Mouse (Mus musculus) MEL (cell line): ENCODE measurements around the gene Gcnt7. TPM values are rescaled to one million over a fixed set of nuclear protein-coding genes. Genes with fewer than 3 reads are reported as not detected.

Experiments used
- DNase-seq: peaks from one replicate; pipeline ENCODE4 v3.0.0; 2011; ENCODE audit warnings: low read depth, low spot score
- H3K27ac ChIP-seq: 2 replicates; pipeline ENCODE4 v1.5.1; 2012; ENCODE audit warnings: low read depth, mild to moderate bottlenecking, control low read depth, low read length, moderate library complexity; ENCODE audit not compliant: control insufficient read depth
- H3K27me3 ChIP-seq, 2 experiments: fragments of 150-350 bp in 1 of 2; sonication (generic) in 1 of 2; 2 replicates each; pipeline ENCODE4 v1.6.1; 2012; ENCODE audit warnings: low read length in 2 of 2, mild to moderate bottlenecking in 2 of 2, improper control_type of control experiment in 1 of 2, moderate library complexity in 1 of 2; ENCODE audit not compliant: insufficient read depth in 2 of 2, control insufficient read depth in 1 of 2
- H3K36me3 ChIP-seq, 2 experiments: 2 replicates each; pipeline ENCODE4 v1.6.1; 2012 to 2014; ENCODE audit warnings: low read length in 2 of 2, improper control_type of control experiment in 1 of 2, inconsistent platforms in 1 of 2, mild to moderate bottlenecking in 1 of 2; ENCODE audit not compliant: insufficient read depth in 2 of 2, control insufficient read depth in 1 of 2
- H3K4me1 ChIP-seq, 2 experiments: fragments of 150-350 bp in 1 of 2; sonication (generic) in 1 of 2; 2 replicates each; pipeline ENCODE4 v1.6.1; 2012; ENCODE audit warnings: low read length in 2 of 2, improper control_type of control experiment in 1 of 2, mild to moderate bottlenecking in 1 of 2; ENCODE audit not compliant: insufficient read depth in 2 of 2, control insufficient read depth in 1 of 2
- H3K4me3 ChIP-seq, 2 experiments: fragments of 150-350 bp in 1 of 2; sonication (generic) in 1 of 2; 2 replicates each; pipeline ENCODE4 v1.5.1; 2012; ENCODE audit warnings: low read depth in 2 of 2, low read length in 2 of 2, mild to moderate bottlenecking in 2 of 2, moderate library complexity in 2 of 2, control low read depth in 1 of 2, improper control_type of control experiment in 1 of 2; ENCODE audit not compliant: control insufficient read depth in 1 of 2, insufficient read depth in 1 of 2
- H3K79me2 ChIP-seq: 2 replicates; pipeline ENCODE4 v1.6.1; 2012; ENCODE audit warnings: mild to moderate bottlenecking, low read length, moderate library complexity; ENCODE audit not compliant: control insufficient read depth, poor library complexity, insufficient read depth
- H3K9ac ChIP-seq: 2 replicates; pipeline ENCODE4 v1.6.1; 2012; ENCODE audit warnings: low read depth, mild to moderate bottlenecking, control low read depth, low read length, moderate library complexity; ENCODE audit not compliant: control insufficient read depth, poor library complexity, severe bottlenecking
- H3K9me3 ChIP-seq: fragments of 150-350 bp; sonication (generic); replicated peaks from 2 replicates; pipeline ENCODE4 v1.6.1; 2012; ENCODE audit warnings: mild to moderate bottlenecking, low read length, improper control_type of control experiment, moderate library complexity; ENCODE audit not compliant: insufficient read depth
- BHLHE40 ChIP-seq: IDR thresholded peaks from 2 replicates; pipeline ENCODE4 v1.6.1; 2012; ENCODE audit warnings: low read depth, mild to moderate bottlenecking, inconsistent platforms, low read length, improper control_type of control experiment, borderline replicate concordance
- CTCF ChIP-seq, 3 experiments: IDR thresholded peaks in 2 of 3; conservative IDR thresholded peaks in 1 of 3; 2 replicates each; pipeline ENCODE4 v1.5.1; 2011 to 2012; ENCODE audit warnings: low read length in 3 of 3, low read depth in 2 of 3, mild to moderate bottlenecking in 2 of 3, improper control_type of control experiment in 1 of 3, inconsistent platforms in 1 of 3, mixed read lengths in 1 of 3, moderate library complexity in 1 of 3; ENCODE audit not compliant: control insufficient read depth in 1 of 3, insufficient read depth in 1 of 3, poor library complexity in 1 of 3, severe bottlenecking in 1 of 3
- E2F4 ChIP-seq: IDR thresholded peaks from 2 replicates; pipeline ENCODE4 v1.6.1; 2011; ENCODE audit warnings: low read depth, low read length, improper control_type of control experiment, borderline replicate concordance
- ETS1 ChIP-seq: IDR thresholded peaks from 2 replicates; pipeline ENCODE4 v1.6.1; 2012; ENCODE audit warnings: low read depth, mild to moderate bottlenecking, inconsistent platforms, low read length, improper control_type of control experiment, moderate library complexity
- GATA1 ChIP-seq: IDR thresholded peaks from 2 replicates; pipeline ENCODE4 v1.6.1; 2011; ENCODE audit warnings: low read depth, low read length, improper control_type of control experiment
- MAX ChIP-seq: IDR thresholded peaks from 2 replicates; pipeline ENCODE4 v1.6.1; 2011; ENCODE audit warnings: low read length, improper control_type of control experiment
- MAZ ChIP-seq: IDR thresholded peaks from 2 replicates; pipeline ENCODE4 v1.6.1; 2012; ENCODE audit warnings: low read depth, mild to moderate bottlenecking, inconsistent platforms, low read length, improper control_type of control experiment
- MYC ChIP-seq: IDR thresholded peaks from 2 replicates; pipeline ENCODE4 v1.6.1; 2011; ENCODE audit warnings: low read depth, mild to moderate bottlenecking, low read length, improper control_type of control experiment, moderate library complexity
- NRF1 ChIP-seq: IDR thresholded peaks from 2 replicates; pipeline ENCODE4 v1.6.1; 2014; ENCODE audit warnings: low read depth, mild to moderate bottlenecking, inconsistent platforms, low read length, improper control_type of control experiment, moderate library complexity; ENCODE audit not compliant: poor library complexity, insufficient read depth, severe bottlenecking
- RAD21 ChIP-seq: IDR thresholded peaks from 2 replicates; pipeline ENCODE4 v1.6.1; 2011; ENCODE audit warnings: mild to moderate bottlenecking, low read depth, low read length, improper control_type of control experiment
- RCOR1 ChIP-seq: IDR thresholded peaks from 2 replicates; pipeline ENCODE4 v1.6.1; 2012; ENCODE audit warnings: low read depth, mild to moderate bottlenecking, inconsistent platforms, low read length, improper control_type of control experiment
- SIN3A ChIP-seq: IDR thresholded peaks from 2 replicates; pipeline ENCODE4 v1.6.1; 2012; ENCODE audit warnings: low read length, improper control_type of control experiment, inconsistent platforms
- SMC3 ChIP-seq: IDR thresholded peaks from 2 replicates; pipeline ENCODE4 v1.6.1; 2011; ENCODE audit warnings: low read depth, low read length, improper control_type of control experiment
- TAL1 ChIP-seq: IDR thresholded peaks from 2 replicates; pipeline ENCODE4 v1.6.1; 2012; ENCODE audit warnings: mild to moderate bottlenecking, inconsistent platforms, low read length, moderate library complexity, mixed read lengths
- USF1 ChIP-seq: IDR thresholded peaks from 2 replicates; pipeline ENCODE4 v1.6.1; 2014; ENCODE audit warnings: low read depth, mild to moderate bottlenecking, inconsistent platforms, low read length, improper control_type of control experiment, moderate library complexity
- USF2 ChIP-seq, 2 experiments: IDR thresholded peaks; 2 replicates each; pipeline ENCODE4 v1.6.1; 2011 to 2012; ENCODE audit warnings: improper control_type of control experiment in 2 of 2, low read length in 2 of 2, borderline replicate concordance in 1 of 2, inconsistent platforms in 1 of 2, low read depth in 1 of 2, mild to moderate bottlenecking in 1 of 2; ENCODE audit not compliant: insufficient read depth in 1 of 2
- ZC3H11A ChIP-seq: IDR thresholded peaks from 2 replicates; pipeline ENCODE4 v1.6.1; 2012; ENCODE audit warnings: low read depth, mild to moderate bottlenecking, inconsistent platforms, low read length, improper control_type of control experiment
- ZKSCAN1 ChIP-seq: IDR thresholded peaks from 2 replicates; pipeline ENCODE4 v1.6.1; 2012; ENCODE audit warnings: low read depth, mild to moderate bottlenecking, inconsistent platforms, low read length, improper control_type of control experiment, moderate library complexity
- ZNF384 ChIP-seq: IDR thresholded peaks from 2 replicates; pipeline ENCODE4 v1.6.1; 2012; ENCODE audit warnings: low read depth, mild to moderate bottlenecking, inconsistent platforms, low read length, improper control_type of control experiment
- polyA plus RNA-seq, 2 experiments: library from polyadenylated mRNA; stranded (reverse) in 1 of 2; unstranded in 1 of 2; fragments of >175 nt in 1 of 2; fragments of >200 nt in 1 of 2; gene quantifications; 2 replicates each; pipeline versions ENCODE4 v1.2.1 to v1.2.4; 2012; ENCODE audit warnings: low replicate concordance in 2 of 2, low read depth in 1 of 2; ENCODE audit not compliant: insufficient read length in 2 of 2, insufficient read depth in 1 of 2, missing spikeins in 1 of 2
- total RNA-seq: library from RNA; depleted of rRNA; stranded (reverse); fragments of 300-350 nt; gene quantifications from 2 replicates; pipeline ENCODE4 v1.2.3, GENCODE M21; 2012

Gcnt7 gene
- total and polyA plus RNA-seq, 3 experiments, result 0.15 to 0.22 TPM; not detected in 1

DNA sequence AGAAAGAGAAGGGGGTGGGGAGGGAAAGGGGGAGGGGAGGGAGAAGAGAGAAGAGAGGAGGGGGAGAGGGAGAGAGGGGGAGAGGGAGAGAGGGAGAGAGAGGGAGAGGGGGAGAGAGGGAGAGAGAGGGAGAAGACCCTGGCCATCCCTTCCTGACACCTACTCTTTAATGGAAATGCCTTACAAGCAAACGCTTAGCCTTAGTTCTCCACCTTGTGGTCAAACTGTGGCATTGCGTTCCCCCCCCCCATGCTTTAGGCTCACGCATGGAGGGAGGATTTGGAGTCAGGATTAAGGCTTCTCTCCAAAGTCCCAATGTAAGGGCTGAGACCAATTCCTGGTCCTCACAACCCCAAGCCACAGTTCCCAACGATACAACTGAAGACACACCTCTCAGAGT is 42.9 kb upstream of the Gcnt7 start:
- H3K9me3 ChIP-seq, result no peaks in the 10 kb centered on the region
- TF ChIP-seq RCOR1 (no peak), RAD21 (peak; percentile 60), GATA1 (no peak), E2F4 (no peak), NRF1 (no peak), ZNF384 (no peak), TAL1 (no peak), SMC3 (peak; percentile 78), MAX (no peak), MAZ (peak; percentile 86), CTCF (IDR thresholded peaks at IDR 0.05 in 2 of 3, conservative IDR thresholded peaks at IDR 0.05 in 1 of 3; ENCODE audit: control insufficient read depth in 1 of 3, insufficient read depth in 1 of 3, low read depth in 2 of 3, low read length in 3 of 3, poor library complexity in 1 of 3, severe bottlenecking in 1 of 3) (peak; percentile 70 to 75 (median 75)), ETS1 (no peak), ZC3H11A (peak; percentile 36)
- H3K9ac ChIP-seq, result no peak overlapping the region
- DNase-seq, result peak; percentile 61
- no peaks in the 10 kb centered on the region for H3K79me2 ChIP-seq
- H3K36me3 ChIP-seq, result no peaks in the 10 kb centered on the region
- no peaks in the 10 kb centered on the region for H3K27me3 ChIP-seq
- no peak overlapping the region for H3K4me3 ChIP-seq
- H3K4me1 ChIP-seq, result no peaks in the 10 kb centered on the region
- H3K27ac ChIP-seq, result no peak overlapping the region

DNA sequence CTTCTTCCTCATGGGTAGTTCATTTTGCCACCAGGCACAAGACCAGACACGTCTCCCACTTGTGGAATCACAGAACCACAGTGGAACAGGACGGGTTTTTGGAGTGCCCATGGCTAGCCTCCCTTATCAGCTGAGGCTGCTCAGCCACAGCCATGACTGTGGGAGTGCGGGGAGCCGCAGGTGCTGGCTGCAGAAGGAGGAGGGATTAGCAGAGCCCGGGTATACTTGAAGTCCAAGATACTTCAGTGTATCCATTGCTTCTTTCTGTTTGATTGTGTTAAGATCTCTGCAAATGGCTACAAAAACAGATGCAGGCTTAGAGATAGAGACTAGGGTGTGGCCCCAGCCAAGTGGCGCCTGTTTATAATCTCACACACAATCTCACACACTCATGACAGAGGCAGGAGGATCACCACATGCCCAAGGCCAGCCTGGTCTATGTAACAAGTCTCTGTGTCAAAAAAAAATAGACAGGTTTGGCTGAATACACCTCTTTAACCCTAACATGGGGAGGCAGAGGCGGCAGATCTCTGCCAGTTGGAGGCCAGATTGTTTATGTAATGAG is 42.4 kb upstream of the Gcnt7 start:
- no peak overlapping the region for H3K4me3 ChIP-seq
- DNase-seq, result peak; percentile 27
- H3K27me3 ChIP-seq, result no peaks in the 10 kb centered on the region
- no peak overlapping the region for H3K9ac ChIP-seq
- no peaks in the 10 kb centered on the region for H3K9me3 ChIP-seq
- H3K79me2 ChIP-seq, result no peaks in the 10 kb centered on the region
- no peaks in the 10 kb centered on the region for H3K36me3 ChIP-seq
- no peaks in the 10 kb centered on the region for H3K4me1 ChIP-seq
- no peak overlapping the region for H3K27ac ChIP-seq
- TF ChIP-seq SMC3 (no peak), RAD21 (no peak), GATA1 (0 out of 2 replicates have a peak, but pooled peaks have one; percentile 12), BHLHE40 (no peak)

DNA sequence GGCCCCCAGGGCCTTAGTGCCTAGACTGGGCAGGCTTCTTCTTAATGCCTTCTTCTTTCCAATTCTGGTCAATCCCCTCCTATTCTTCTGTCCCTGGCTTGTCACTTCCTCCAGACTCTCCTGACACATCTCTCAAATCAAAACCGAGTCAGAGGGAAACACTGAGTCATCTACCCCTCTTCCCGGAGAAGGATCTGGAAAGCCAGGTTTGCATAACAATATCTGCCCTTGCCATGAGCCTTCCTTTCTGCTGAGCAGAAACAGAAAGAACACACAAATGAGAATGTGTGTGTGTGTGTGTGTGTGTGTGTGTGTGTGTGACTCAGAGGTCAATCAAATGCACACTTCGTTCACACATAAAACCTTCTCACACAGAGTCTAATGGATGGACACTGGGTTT is 40.4 kb upstream of the Gcnt7 start:
- H3K4me1 ChIP-seq, result no peaks in the 10 kb centered on the region
- no peak overlapping the region for H3K27ac ChIP-seq
- no peaks in the 10 kb centered on the region for H3K79me2 ChIP-seq
- H3K36me3 ChIP-seq, result no peaks in the 10 kb centered on the region
- TF ChIP-seq ZKSCAN1 (no peak), USF1 (no peak), SIN3A (no peak), TAL1 (no peak), MAX (no peak), MYC (no peak), USF2 (IDR thresholded peaks at IDR 0.05; ENCODE audit: borderline replicate concordance in 1 of 2, insufficient read depth in 1 of 2, low read depth in 1 of 2, low read length in 2 of 2) (no peak)
- H3K9me3 ChIP-seq, result no peaks in the 10 kb centered on the region
- H3K4me3 ChIP-seq, result no peak overlapping the region
- H3K27me3 ChIP-seq, result no peaks in the 10 kb centered on the region
- no peak for DNase-seq
- H3K9ac ChIP-seq, result no peak overlapping the region
